Mouse (Mus musculus) hindbrain, embryonic 14.5 days (tissue): Measurements from ENCODE around the gene Gnb1l. TPM values are rescaled to one million over a fixed set of nuclear protein-coding genes. Genes with fewer than 3 reads are reported as not detected.

Source experiments
- ATAC-seq: fragments of 200-750 bp; cut with Nextera tagmentation; 2 replicates; pipeline ENCODE4 v1.8.0; 2017; ENCODE audit warnings: moderate number of reproducible peaks, mild to moderate bottlenecking, moderate TSS enrichment, moderate library complexity; ENCODE audit not compliant: low FRiP score
- DNase-seq: peaks from one replicate; pipeline ENCODE4 v3.0.0-alpha.2; 2015; ENCODE audit warnings: low spot score
- H3K27ac ChIP-seq: fragments of 300-500 bp; sonication (generic); 2 replicates; pipeline ENCODE4 v1.5.1; 2014; ENCODE audit warnings: mild to moderate bottlenecking, moderate library complexity
- H3K27me3 ChIP-seq: fragments of 300-500 bp; sonication (generic); 2 replicates; pipeline ENCODE4 v1.6.1; 2014; ENCODE audit warnings: mild to moderate bottlenecking, low read length, mixed read lengths; ENCODE audit not compliant: control insufficient read depth, insufficient read depth
- H3K36me3 ChIP-seq: fragments of 300-500 bp; sonication (generic); replicated peaks from 2 replicates; pipeline ENCODE4 v1.6.1; 2014; ENCODE audit not compliant: control insufficient read depth, insufficient read depth
- H3K4me1 ChIP-seq: fragments of 300-500 bp; sonication (generic); replicated peaks from 2 replicates; pipeline ENCODE4 v1.6.1; 2014; ENCODE audit warnings: antibody characterized with exemption, low read length, mixed read lengths; ENCODE audit not compliant: control insufficient read depth, insufficient read depth
- H3K4me2 ChIP-seq: fragments of 300-500 bp; sonication (generic); replicated peaks from 2 replicates; pipeline ENCODE4 v1.6.1; 2014; ENCODE audit warnings: mild to moderate bottlenecking, moderate library complexity
- H3K4me3 ChIP-seq: fragments of 300-500 bp; sonication (generic); replicated peaks from 2 replicates; pipeline ENCODE4 v1.5.1; 2014; ENCODE audit warnings: mild to moderate bottlenecking, low read length
- H3K9ac ChIP-seq: fragments of 300-500 bp; sonication (generic); 2 replicates; pipeline ENCODE4 v1.6.1; 2014
- H3K9me3 ChIP-seq: fragments of 300-500 bp; sonication (generic); 2 replicates; pipeline ENCODE4 v1.6.1; 2016; ENCODE audit warnings: low read length; ENCODE audit not compliant: control insufficient read depth
- whole genome bisulfite sequencing: fragments of 180-500 bp; shearing (Covaris S2); extraction: QIAGEN DNeasy Blood & Tissue Kit; methylation state at CpG from one replicate; pipeline ENCODE4 v1.1.7; 2014; 5-methylcytosine and 5-hydroxymethylcytosine counted together
- polyA plus RNA-seq: library from polyadenylated mRNA; unstranded; fragments of >200 nt; fragmentation: Nextera tagmentation; extraction: Ambion mirVana; gene quantifications from 2 replicates; pipeline ENCODE4 v1.2.1, GENCODE M21; 2014

The Gnb1l gene
- polyA plus RNA-seq, 1 experiment from 2014 or later: 13.2 TPM

- Histone ChIP-seq H3K9ac (no peak overlapping the region), H3K27me3 (no peaks in the 10 kb centered on the region), H3K4me3 (no peak overlapping the region), H3K27ac (no peak overlapping the region), H3K9me3 (no peaks in the 10 kb centered on the region), H3K36me3 (peaks cover 6% of the 10 kb centered on the region), H3K4me2 (no peak overlapping the region), H3K4me1 (no peaks in the 10 kb centered on the region)
- DNase-seq: no peak
- WGBS: 67% methylated on average over 6 of the region's 6 CpGs
- ATAC-seq: no peak
These were observed 20.5 kb upstream of the Gnb1l start for GRCm38 (mm10) chr16:18477996-18478395.

GRCm38 (mm10) chr16:18479667-18480066 is 18.8 kb upstream of the Gnb1l start:
- Histone ChIP-seq H3K36me3 (peaks cover 6% of the 10 kb centered on the region), H3K27ac (no peak overlapping the region), H3K4me3 (no peak overlapping the region), H3K9ac (no peak overlapping the region), H3K27me3 (no peaks in the 10 kb centered on the region), H3K4me2 (no peak overlapping the region), H3K4me1 (no peaks in the 10 kb centered on the region), H3K9me3 (no peaks in the 10 kb centered on the region)
- 41% methylated on average over 7 of the region's 7 CpGs for WGBS
- no peak for ATAC-seq
- no peak for DNase-seq

DNA sequence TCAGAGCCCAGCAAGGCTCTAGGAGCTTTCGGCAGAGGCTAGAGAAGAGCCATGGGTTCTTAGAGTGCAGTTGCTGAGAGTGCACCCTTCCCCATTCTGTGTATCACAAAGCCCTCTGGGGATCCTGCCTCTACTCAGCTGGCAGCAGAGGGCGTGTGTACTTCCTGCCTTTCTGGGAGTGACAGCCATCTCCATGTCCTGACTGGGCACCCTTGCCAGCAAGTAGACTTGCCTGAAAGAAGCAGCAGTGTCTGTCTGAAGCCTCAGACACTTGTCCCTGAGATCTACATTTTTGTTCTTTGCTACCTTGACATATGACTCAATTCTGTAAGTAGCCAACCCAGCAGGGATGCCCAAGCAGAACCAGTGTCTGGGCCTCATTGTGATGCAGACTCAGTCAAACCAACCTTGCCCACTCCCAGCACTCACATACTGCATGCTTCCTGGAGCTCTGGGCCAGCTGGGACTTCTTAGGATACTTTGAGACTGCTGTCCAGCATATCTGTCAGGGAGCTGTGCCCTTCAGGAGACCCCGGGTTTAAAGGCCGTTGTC is 17.5 kb upstream of the Gnb1l start:
- no peaks in the 10 kb centered on the region for H3K9me3 ChIP-seq
- ATAC-seq (no peak), DNase-seq (no peak)
- H3K27me3 ChIP-seq: no peaks in the 10 kb centered on the region
- no peak overlapping the region for H3K4me3 ChIP-seq
- H3K4me2 ChIP-seq: no peak overlapping the region
- no peak overlapping the region for H3K27ac ChIP-seq
- no peaks in the 10 kb centered on the region for H3K4me1 ChIP-seq
- H3K9ac ChIP-seq: no peak overlapping the region
- H3K36me3 ChIP-seq: 0 out of 2 replicates have a peak, but pooled peaks cover 6% of the 10 kb centered on the region
- 68% methylated on average over 4 of the region's 4 CpGs for WGBS

- Histone ChIP-seq H3K4me3 (no peak overlapping the region), H3K36me3 (0 out of 2 replicates have a peak, but pooled peaks cover 6% of the 10 kb centered on the region), H3K9me3 (no peaks in the 10 kb centered on the region), H3K4me2 (no peak overlapping the region), H3K4me1 (no peaks in the 10 kb centered on the region), H3K27me3 (no peaks in the 10 kb centered on the region), H3K27ac (no peak overlapping the region), H3K9ac (no peak overlapping the region)
- no peak for ATAC-seq
- 93% methylated on average over 3 of the region's 3 CpGs for WGBS
- DNase-seq: no peak
These were observed 16.1 kb upstream of the Gnb1l start for GRCm38 (mm10) chr16:18482431-18482830.

- H3K36me3 ChIP-seq: no peaks in the 10 kb centered on the region
- no peaks in the 10 kb centered on the region for H3K27me3 ChIP-seq
- H3K4me2 ChIP-seq: no peak overlapping the region
- no peak overlapping the region for H3K27ac ChIP-seq
- DNase-seq: no peak
- H3K4me3 ChIP-seq: no peak overlapping the region
- H3K9me3 ChIP-seq: no peaks in the 10 kb centered on the region
- H3K9ac ChIP-seq: no peak overlapping the region
- WGBS: 56% methylated on average over 5 of the region's 5 CpGs
- no peaks in the 10 kb centered on the region for H3K4me1 ChIP-seq
- no peak for ATAC-seq
These were observed 14.7 kb upstream of the Gnb1l start for GRCm38 (mm10) chr16:18483839-18484238.

DNA sequence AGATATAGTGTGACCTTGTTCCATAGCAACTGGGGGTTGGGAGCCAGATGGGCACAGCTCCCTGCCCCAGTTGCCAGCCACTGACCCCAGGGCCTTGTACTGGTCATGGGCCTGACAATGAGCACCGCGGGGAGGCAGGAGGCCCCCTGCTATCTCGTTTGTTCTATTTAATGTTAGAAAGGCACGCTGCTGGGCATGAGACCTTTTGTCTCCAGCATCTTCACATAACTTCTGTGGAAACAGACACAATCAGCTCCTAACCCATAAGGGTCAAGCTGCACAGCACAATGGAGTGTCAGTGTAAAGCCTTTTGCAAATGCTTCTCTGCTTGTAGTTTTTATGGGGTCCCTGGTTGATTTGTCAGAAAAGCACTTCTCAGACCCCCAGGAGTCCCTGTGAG is 14.1 kb upstream of the Gnb1l start:
- H3K4me3 ChIP-seq: no peak overlapping the region
- no peaks in the 10 kb centered on the region for H3K27me3 ChIP-seq
- ATAC-seq: no peak
- H3K9ac ChIP-seq: no peak overlapping the region
- H3K36me3 ChIP-seq: no peaks in the 10 kb centered on the region
- no peak overlapping the region for H3K27ac ChIP-seq
- WGBS: 7% methylated on average over 4 of the region's 4 CpGs
- no peak overlapping the region for H3K4me2 ChIP-seq
- H3K4me1 ChIP-seq: no peaks in the 10 kb centered on the region
- H3K9me3 ChIP-seq: no peaks in the 10 kb centered on the region
- DNase-seq: no peak

GRCm38 (mm10) chr16:18484794-18485435 is 13.6 kb upstream of the Gnb1l start:
- no peak overlapping the region for H3K4me2 ChIP-seq
- no peaks in the 10 kb centered on the region for H3K4me1 ChIP-seq
- H3K27me3 ChIP-seq: no peaks in the 10 kb centered on the region
- DNase-seq (no peak), ATAC-seq (no peak)
- H3K9me3 ChIP-seq: no peaks in the 10 kb centered on the region
- H3K9ac ChIP-seq: no peak overlapping the region
- WGBS: 20% methylated on average over 5 of the region's 5 CpGs
- no peak overlapping the region for H3K27ac ChIP-seq
- no peaks in the 10 kb centered on the region for H3K36me3 ChIP-seq
- no peak overlapping the region for H3K4me3 ChIP-seq

DNA sequence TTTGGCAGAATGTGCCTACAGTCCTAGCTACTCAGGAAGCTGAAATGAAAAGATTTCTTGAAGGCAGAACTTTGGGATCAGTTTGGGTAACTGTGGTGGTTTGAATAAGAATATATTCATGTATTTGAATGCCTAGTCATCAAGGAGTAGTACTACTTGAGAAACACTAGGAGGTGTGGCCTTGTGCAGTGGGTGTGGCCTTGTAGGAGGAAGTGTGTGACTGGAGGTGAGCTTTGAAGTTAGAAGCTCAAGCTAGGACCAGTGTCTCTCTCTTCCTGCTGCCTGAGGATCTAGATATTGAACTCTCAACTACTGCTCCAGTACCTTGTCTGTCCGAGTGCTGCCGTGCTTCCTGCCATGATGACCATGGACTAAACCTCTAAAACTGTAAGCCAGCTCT is 12.4 kb upstream of the Gnb1l start:
- WGBS: 97% methylated on average over 2 of the region's 2 CpGs
- no peaks in the 10 kb centered on the region for H3K36me3 ChIP-seq

DNA sequence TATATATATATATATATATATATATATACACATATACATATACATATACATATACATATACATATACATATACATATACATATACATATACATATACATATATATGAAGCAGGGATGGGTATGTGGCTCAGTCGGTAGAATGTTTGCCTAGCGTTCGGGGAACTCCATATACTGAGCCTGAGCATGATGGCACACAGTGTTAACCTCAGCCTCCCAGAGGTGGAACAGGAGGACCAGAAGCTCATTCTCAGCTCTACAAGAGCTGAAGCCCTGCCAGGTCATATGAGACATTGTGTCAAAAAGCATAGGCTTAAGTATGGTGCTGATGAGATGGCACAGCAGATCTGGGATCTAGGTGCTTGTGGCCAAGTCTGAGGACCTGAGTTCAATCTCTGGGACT is 8.2 kb upstream of the Gnb1l start:
- no peaks in the 10 kb centered on the region for H3K9me3 ChIP-seq
- WGBS: 95% methylated on average over 3 of the region's 3 CpGs
- no peak overlapping the region for H3K4me2 ChIP-seq
- H3K27ac ChIP-seq: no peak overlapping the region
- H3K27me3 ChIP-seq: no peaks in the 10 kb centered on the region
- no peak overlapping the region for H3K9ac ChIP-seq
- ATAC-seq: no peak
- H3K4me3 ChIP-seq: no peak overlapping the region
- no peaks in the 10 kb centered on the region for H3K4me1 ChIP-seq
- no peak for DNase-seq
- H3K36me3 ChIP-seq: no peaks in the 10 kb centered on the region

More for the DNA sequence above, 12.4 kb upstream of the Gnb1l start:
- Histone ChIP-seq H3K9me3 (no peaks in the 10 kb centered on the region), H3K4me2 (no peak overlapping the region), H3K27ac (no peak overlapping the region), H3K27me3 (no peaks in the 10 kb centered on the region), H3K4me1 (no peaks in the 10 kb centered on the region), H3K4me3 (no peak overlapping the region), H3K9ac (no peak overlapping the region)
- no peak for DNase-seq
- no peak for ATAC-seq

DNA sequence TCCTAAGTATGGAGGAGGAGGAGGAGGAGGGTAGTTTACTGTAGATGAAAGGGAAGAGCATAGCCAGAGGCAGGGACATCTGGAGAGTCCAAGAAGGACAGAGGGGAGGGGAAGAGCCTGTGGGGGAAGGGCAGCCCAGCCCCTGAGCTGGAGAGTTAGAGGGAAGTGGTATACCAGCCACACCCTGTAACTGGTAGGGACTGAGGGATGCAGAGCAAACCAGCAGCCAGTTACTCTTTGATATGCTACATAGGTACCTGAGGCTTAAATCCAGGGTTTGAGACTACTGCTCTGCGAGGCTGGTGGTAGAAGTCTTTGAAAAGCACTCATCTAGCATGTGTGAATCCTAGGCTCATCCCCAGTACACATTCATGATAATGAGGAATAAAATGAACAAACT is 7.6 kb upstream of the Gnb1l start:
- H3K9ac ChIP-seq: no peak overlapping the region
- no peak overlapping the region for H3K27ac ChIP-seq
- no peak overlapping the region for H3K4me2 ChIP-seq
- H3K36me3 ChIP-seq: no peaks in the 10 kb centered on the region
- no peaks in the 10 kb centered on the region for H3K27me3 ChIP-seq
- no peaks in the 10 kb centered on the region for H3K9me3 ChIP-seq
- no peak for DNase-seq
- ATAC-seq: no peak
- 63% methylated on average over 1 of the region's 1 CpGs for WGBS
- no peaks in the 10 kb centered on the region for H3K4me1 ChIP-seq
- H3K4me3 ChIP-seq: no peak overlapping the region
